Mouse (Mus musculus) neural tube, embryonic 11.5 days (tissue): ENCODE measurements around the gene Gm42715. TPM values are rescaled to one million over a fixed set of nuclear protein-coding genes. Genes with fewer than 3 reads are reported as not detected.
A peak's percentile ranks its signal among the peaks of the same experiment; 100 is the strongest.

ENCODE experiments used
- ATAC-seq: fragments of 200-750 bp; cut with Nextera tagmentation; 2 replicates; pipeline ENCODE4 v1.8.0; 2017; ENCODE audit warnings: moderate number of reproducible peaks, mild to moderate bottlenecking, moderate TSS enrichment, moderate library complexity; ENCODE audit not compliant: insufficient read depth, low FRiP score, low TSS enrichment
- DNase-seq: peaks from one replicate; pipeline ENCODE4 v3.0.0-alpha.2; 2015; ENCODE audit warnings: low spot score
- H3K27ac ChIP-seq: fragments of 300-500 bp; sonication (generic); 2 replicates; pipeline ENCODE4 v1.5.1; 2014; ENCODE audit warnings: low read depth, mild to moderate bottlenecking, low read length
- H3K27me3 ChIP-seq: fragments of 300-500 bp; sonication (generic); 2 replicates; pipeline ENCODE4 v1.6.1; 2014; ENCODE audit warnings: mild to moderate bottlenecking, low read length, mixed read lengths; ENCODE audit not compliant: control insufficient read depth, insufficient read depth
- H3K36me3 ChIP-seq: fragments of 300-500 bp; sonication (generic); 2 replicates; pipeline ENCODE4 v1.6.1; 2014; ENCODE audit warnings: mild to moderate bottlenecking, low read length, moderate library complexity, mixed read lengths; ENCODE audit not compliant: control insufficient read depth, insufficient read depth
- H3K4me1 ChIP-seq: fragments of 300-500 bp; sonication (generic); 2 replicates; pipeline ENCODE4 v1.6.1; 2014; ENCODE audit warnings: low read length, mixed read lengths; ENCODE audit not compliant: control insufficient read depth, insufficient read depth
- H3K4me2 ChIP-seq: fragments of 300-500 bp; sonication (generic); 2 replicates; pipeline ENCODE4 v1.6.1; 2014; ENCODE audit warnings: low read depth, mild to moderate bottlenecking, moderate library complexity
- H3K4me3 ChIP-seq: fragments of 300-500 bp; sonication (generic); 2 replicates; pipeline ENCODE4 v1.5.1; 2014; ENCODE audit warnings: low read depth, low read length
- H3K9ac ChIP-seq: fragments of 300-500 bp; sonication (generic); 2 replicates; pipeline ENCODE4 v1.6.1; 2014; ENCODE audit warnings: mild to moderate bottlenecking, low read length
- H3K9me3 ChIP-seq: fragments of 300-500 bp; sonication (generic); 2 replicates; pipeline ENCODE4 v1.6.1; 2016; ENCODE audit warnings: low read length; ENCODE audit not compliant: control insufficient read depth
- WGBS: fragments of 180-500 bp; shearing (Covaris S2); extraction: QIAGEN DNeasy Blood & Tissue Kit; methylation state at CpG from one replicate; pipeline ENCODE4 v1.1.7; 2014; 5-methylcytosine and 5-hydroxymethylcytosine counted together
- polyA plus RNA-seq: library from polyadenylated mRNA; unstranded; fragments of >200 nt; fragmentation: Nextera tagmentation; extraction: Ambion mirVana; gene quantifications from 2 replicates; pipeline ENCODE4 v1.2.1, GENCODE M21; 2014

Gm42715 gene
- polyA plus RNA-seq, 1 experiment from 2014 or later: 18.4 TPM

DNA sequence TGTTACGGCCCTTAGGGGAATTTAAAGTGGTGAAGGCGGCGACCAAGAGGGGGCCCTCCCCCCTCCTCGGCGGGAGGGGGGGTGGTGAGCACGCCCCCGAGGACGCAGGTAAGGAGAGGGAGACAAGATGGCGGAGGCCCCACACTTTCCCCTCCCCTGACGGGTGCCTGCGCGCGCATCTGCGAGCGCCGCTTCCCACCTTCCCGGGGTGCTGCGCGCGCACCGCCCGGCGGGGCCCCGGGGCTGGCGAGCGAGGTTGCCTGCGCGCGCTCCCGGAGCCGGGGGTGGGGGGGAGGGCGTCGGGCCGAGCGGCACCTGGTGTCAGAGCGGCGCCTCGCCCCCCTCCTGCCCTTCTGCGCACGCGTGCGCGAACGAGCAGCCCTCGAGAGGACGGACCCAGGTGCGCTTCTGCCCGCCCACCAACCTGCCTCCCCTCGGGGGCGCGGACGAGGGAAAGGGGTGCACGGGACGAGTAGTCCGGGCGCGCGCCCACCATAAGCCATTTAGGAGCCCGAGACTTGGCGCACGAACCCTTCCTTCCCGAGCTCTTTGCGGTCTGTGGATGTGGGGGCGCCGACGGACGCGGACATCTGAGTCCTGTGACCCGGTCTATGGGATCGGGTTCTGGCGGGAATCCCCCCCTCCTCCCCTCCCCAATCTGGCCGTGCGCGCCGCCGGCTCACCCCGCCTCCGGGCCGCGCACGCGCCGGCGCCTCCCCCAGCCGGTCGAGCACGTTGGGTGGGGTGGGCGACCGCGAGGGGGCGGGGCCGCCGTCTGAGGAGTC is 7.0 kb upstream of the Gm42715 start:
- Histone ChIP-seq H3K36me3 (0 out of 2 replicates have a peak, but pooled peaks cover 2% of the 10 kb centered on the region), H3K4me3 (peak overlapping the region; percentile 82), H3K4me2 (peak overlapping the region; percentile 40), H3K9me3 (no peaks in the 10 kb centered on the region), H3K9ac (peak overlapping the region; percentile 89), H3K27ac (peak overlapping the region; percentile 97), H3K4me1 (peaks cover 7% of the 10 kb centered on the region; the same call in 1 of the 2 replicates), H3K27me3 (no peaks in the 10 kb centered on the region)
- ATAC-seq (peak; percentile 82), DNase-seq (peak; percentile 98)
- WGBS: under 1% methylated on average over 78 of the region's 93 CpGs

DNA sequence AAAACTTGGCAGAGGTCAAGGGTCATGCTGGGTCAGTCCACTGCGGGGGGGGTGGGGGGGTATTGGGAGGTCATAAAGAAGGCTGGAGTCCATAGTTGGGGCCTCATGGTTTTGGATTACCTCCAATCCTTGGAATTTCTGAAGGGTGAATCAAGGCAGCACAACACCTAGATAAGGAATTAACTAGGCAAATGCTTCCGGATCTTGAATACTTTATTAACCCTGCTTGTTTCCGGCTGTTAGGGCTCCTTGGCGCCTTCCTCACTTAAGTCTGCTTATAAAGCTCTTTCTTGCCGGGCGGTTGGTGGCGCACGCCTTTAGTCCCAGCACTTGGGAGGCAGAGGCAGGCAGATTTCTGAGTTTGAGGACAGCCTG is 6.4 kb upstream of the Gm42715 start:
- no peaks in the 10 kb centered on the region for H3K9me3 ChIP-seq
- peaks cover 7% of the 10 kb centered on the region; the same call in 1 of the 2 replicates for H3K4me1 ChIP-seq
- H3K4me2 ChIP-seq: peak overlapping the region; percentile 40
- peak overlapping the region; percentile 97; the same call in 1 of the 2 replicates for H3K27ac ChIP-seq
- peak overlapping the region; percentile 89 for H3K9ac ChIP-seq
- no peaks in the 10 kb centered on the region for H3K27me3 ChIP-seq
- peak overlapping the region; percentile 82 for H3K4me3 ChIP-seq
- no peak for ATAC-seq
- 0 out of 2 replicates have a peak, but pooled peaks cover 2% of the 10 kb centered on the region for H3K36me3 ChIP-seq
- DNase-seq: no peak
- WGBS: 45% methylated on average over 8 of the region's 8 CpGs

DNA sequence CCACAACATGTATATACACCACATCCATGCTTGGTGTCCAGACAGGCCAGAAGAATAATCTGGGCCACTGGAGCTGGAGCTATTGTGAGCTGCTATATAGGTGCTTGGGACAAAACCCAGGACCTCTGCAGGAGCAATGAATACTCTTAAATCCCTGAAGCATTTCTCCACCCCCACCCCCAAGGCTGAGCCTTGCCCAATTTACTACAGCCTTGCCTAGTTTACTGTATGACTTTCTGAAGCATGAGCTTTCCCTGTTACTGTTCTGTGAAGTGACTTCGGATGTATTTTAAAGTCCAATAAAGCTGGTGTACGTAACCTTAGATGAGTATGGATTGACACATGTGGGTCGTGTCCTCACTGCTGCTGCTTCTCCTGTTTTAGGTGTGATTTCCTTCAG is 5.6 kb upstream of the Gm42715 start:
- DNase-seq (no peak), ATAC-seq (no peak)
- no peaks in the 10 kb centered on the region for H3K9me3 ChIP-seq
- H3K4me3 ChIP-seq: peak overlapping the region; percentile 82; the same call in 1 of the 2 replicates
- H3K4me2 ChIP-seq: peak overlapping the region; percentile 40
- 89% methylated on average over 3 of the region's 3 CpGs for WGBS
- H3K9ac ChIP-seq: no peak overlapping the region
- H3K27ac ChIP-seq: no peak overlapping the region
- no peaks in the 10 kb centered on the region for H3K27me3 ChIP-seq
- 0 out of 2 replicates have a peak, but pooled peaks cover 2% of the 10 kb centered on the region for H3K36me3 ChIP-seq
- peaks cover 7% of the 10 kb centered on the region; the same call in 1 of the 2 replicates for H3K4me1 ChIP-seq

DNA sequence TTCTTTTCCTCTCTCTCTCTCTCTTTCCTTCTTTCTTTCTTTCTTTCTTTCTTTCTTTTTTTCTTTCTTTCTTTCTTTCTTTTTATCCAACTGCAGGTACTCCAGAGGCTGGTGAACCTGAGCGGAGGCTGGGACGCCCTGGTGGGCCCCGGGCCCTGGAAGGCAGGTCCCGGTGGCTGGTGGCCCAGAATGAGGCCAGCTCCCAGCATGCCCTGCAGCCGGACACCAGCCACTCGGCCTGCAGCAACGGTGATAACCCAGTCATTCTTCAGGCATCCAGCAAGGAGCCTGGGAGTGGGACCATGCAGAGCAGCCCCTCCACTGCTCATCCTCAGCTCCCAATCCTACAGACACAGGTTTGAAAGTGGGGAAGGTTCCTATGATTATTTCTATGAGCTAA is 3.5 kb upstream of the Gm42715 start:
- H3K27ac ChIP-seq: no peak overlapping the region
- H3K4me1 ChIP-seq: peaks cover 7% of the 10 kb centered on the region; the same call in 1 of the 2 replicates
- ATAC-seq (no peak), DNase-seq (no peak)
- H3K4me3 ChIP-seq: no peak overlapping the region
- H3K36me3 ChIP-seq: peaks cover 5% of the 10 kb centered on the region; the same call in 1 of the 2 replicates
- no peak overlapping the region for H3K9ac ChIP-seq
- H3K9me3 ChIP-seq: no peaks in the 10 kb centered on the region
- H3K4me2 ChIP-seq: no peak overlapping the region
- 95% methylated on average over 7 of the region's 7 CpGs for WGBS
- H3K27me3 ChIP-seq: no peaks in the 10 kb centered on the region

DNA sequence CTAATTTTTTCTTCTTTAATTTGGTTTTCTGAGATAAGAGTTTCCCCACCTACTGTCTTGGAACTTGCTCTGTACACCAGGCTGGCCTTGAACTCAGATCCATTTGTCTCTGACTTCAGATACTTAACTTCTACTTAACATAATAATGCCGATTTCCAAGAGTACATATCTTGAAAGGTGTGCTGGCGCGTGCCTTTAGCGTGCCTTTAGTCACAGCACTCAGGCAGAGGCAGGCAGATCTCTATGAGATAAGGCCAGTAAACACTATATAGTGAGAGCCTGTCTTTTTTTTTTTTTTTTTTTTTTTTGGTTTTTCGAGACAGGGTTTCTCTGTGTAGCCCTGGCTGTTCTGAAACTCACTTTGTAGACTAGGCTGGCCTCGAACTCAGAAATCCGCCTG is 3.0 kb upstream of the Gm42715 start:
- Histone ChIP-seq H3K4me3 (no peak overlapping the region), H3K36me3 (peaks cover 5% of the 10 kb centered on the region; the same call in 1 of the 2 replicates), H3K4me2 (no peak overlapping the region), H3K9me3 (no peaks in the 10 kb centered on the region), H3K4me1 (peaks cover 7% of the 10 kb centered on the region; the same call in 1 of the 2 replicates), H3K27me3 (no peaks in the 10 kb centered on the region), H3K9ac (no peak overlapping the region), H3K27ac (no peak overlapping the region)
- DNase-seq (no peak), ATAC-seq (no peak)
- WGBS: 96% methylated on average over 6 of the region's 7 CpGs

DNA sequence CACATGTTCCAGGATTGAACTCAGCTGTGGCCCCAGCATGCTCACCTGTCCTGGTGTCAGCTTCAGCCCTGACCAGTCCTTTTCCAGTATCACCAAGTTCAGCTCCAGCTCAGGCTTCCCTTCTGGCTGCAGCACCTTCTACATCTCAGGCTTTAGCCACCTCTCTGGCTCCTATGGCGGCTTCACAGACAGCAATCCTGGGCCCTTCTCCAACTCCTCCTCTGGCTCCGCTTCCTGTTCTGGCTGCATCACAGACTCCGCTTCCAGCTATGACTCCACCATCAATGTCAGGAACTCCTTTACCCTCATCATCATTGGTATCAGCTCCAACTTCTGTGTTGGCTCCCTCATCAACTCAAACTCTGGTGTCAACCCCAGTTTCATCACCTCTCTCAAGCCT is 22.3 kb downstream of the Gm42715 start:
- Histone ChIP-seq H3K4me3 (no peak overlapping the region), H3K4me2 (no peak overlapping the region), H3K27me3 (no peaks in the 10 kb centered on the region), H3K4me1 (no peaks in the 10 kb centered on the region), H3K36me3 (peaks cover 44% of the 10 kb centered on the region), H3K9ac (no peak overlapping the region), H3K9me3 (no peaks in the 10 kb centered on the region), H3K27ac (no peak overlapping the region)
- DNase-seq (no peak), ATAC-seq (no peak)
- WGBS: 99% methylated on average over 3 of the region's 3 CpGs

DNA sequence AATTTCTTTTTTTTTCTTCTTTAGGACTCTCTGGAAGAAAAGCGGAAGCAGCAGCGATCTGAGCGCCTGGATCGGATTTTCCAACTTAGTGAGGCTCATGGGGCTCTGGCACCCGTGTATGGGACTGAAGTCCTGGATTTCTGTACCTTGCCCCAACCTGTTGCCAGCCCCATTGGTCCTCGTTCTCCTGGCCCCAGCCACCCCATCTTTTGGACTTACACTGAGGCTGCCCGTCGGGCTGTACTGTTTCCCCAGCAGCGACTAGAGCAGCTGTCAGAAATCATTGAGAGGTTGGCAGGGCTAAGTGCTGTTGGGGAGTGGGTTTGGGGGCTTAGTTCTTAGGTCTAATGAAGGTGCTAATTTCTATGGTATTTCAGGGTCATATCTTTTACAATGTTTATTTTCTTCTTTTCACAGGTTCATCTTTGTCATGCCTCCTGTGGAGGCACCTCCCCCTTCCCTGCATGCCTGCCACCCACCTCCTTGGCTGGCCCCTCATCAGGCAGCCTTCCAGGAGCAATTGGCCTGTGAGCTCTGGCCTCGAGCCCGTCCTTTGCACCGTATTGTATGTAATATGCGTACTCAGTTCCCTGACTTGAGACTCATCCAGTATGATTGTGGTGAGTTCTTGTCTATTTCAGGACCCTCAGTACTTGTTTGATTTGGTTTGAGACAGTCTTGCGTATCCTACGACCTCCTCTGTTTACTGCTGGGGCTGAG is 29.9 kb downstream of the Gm42715 start:
- H3K9ac ChIP-seq: no peak overlapping the region
- H3K4me3 ChIP-seq: no peak overlapping the region
- H3K9me3 ChIP-seq: no peaks in the 10 kb centered on the region
- no peaks in the 10 kb centered on the region for H3K27me3 ChIP-seq
- peaks cover 22% of the 10 kb centered on the region for H3K36me3 ChIP-seq
- DNase-seq (no peak), ATAC-seq (no peak)
- WGBS: 84% methylated on average over 15 of the region's 15 CpGs
- H3K4me1 ChIP-seq: no peaks in the 10 kb centered on the region
- no peak overlapping the region for H3K27ac ChIP-seq
- no peak overlapping the region for H3K4me2 ChIP-seq

DNA sequence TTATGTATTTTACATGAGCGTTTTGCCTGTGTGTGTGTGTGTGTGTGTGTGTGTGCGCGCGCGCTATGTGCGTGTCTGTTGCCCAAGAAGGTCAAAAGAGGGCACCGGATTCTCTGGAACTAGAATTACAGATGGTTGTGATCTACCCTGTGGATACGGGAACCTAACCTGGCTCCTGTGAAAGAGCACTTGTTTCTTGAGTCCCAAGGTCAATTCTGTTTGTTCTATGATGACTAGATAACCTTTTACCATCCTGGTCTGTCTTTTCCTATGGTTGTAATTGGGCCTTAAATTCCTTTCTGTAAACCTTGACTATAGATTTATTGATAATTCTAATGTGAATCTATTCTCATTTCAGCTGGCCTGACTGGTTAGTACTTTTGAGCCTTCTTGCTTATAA is 32.2 kb downstream of the Gm42715 start:
- no peaks in the 10 kb centered on the region for H3K9me3 ChIP-seq
- H3K27me3 ChIP-seq: no peaks in the 10 kb centered on the region
- H3K4me3 ChIP-seq: no peak overlapping the region
- no peak overlapping the region for H3K4me2 ChIP-seq
- 98% methylated on average over 8 of the region's 8 CpGs for WGBS
- H3K27ac ChIP-seq: no peak overlapping the region
- ATAC-seq (no peak), DNase-seq (no peak)
- peaks cover 23% of the 10 kb centered on the region for H3K36me3 ChIP-seq
- H3K4me1 ChIP-seq: no peaks in the 10 kb centered on the region
- no peak overlapping the region for H3K9ac ChIP-seq
